Mouse (Mus musculus): ENCODE measurements around the gene Orm2. TPM values are rescaled to one million over a fixed set of nuclear protein-coding genes. Genes with fewer than 3 reads are reported as not detected.

The Orm2 gene
- not detected for total RNA-seq (2021)
- long read RNA-seq, experiment 1: 0 reads
- long read RNA-seq, experiment 2: 0 reads

DNA sequence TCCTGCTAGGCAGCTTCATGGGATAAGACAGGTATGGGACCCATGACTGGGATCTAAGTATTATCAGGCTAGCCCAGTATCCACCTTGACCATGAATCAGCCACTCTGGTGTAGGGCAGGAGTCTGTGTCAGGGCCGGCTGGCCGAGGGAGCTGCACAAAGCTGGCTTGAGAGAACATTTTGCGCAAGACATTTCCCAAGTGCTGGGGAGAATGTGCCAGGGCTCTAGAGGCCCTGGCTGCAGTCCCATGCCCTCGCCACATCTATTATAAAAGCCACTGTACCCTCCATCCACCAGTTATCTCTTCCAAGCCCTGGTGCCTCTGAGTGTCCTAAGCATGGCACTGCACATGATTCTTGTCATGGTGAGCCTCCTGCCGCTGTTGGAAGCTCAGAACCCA, at the start of gene Orm2:
Orm2 (plus strand) TSS at position 300 of the 400 bp plus-strand sequence.
- intact Hi-C loops (cut with DNase I): no loop called here
- DNase-seq (ENCODE audit: low spot score in 2 of 2): no peak

DNA sequence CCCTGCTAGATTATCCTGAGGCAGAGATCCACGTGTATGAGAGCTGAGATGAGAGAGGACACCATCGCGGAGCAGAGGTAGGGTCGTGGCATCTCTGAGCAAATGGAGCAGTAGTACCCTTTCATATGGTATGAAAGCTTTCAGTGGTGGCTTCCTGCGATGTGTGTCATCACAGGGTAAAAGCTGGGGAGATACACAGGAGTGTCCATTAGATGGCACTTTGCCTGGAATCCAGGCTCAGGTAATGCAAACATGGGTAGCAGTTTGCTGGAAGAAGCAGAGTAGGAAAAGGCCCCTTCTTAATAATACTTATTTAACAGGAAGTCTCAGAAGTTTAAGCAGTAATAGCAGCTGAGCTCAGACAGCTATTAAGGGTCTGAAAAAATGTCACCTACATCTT, 48.2 kb upstream of the Orm2 start:
- intact Hi-C loops (cut with DNase I): no loop called here
- no peak for DNase-seq (ENCODE audit: low spot score in 2 of 2)

DNA sequence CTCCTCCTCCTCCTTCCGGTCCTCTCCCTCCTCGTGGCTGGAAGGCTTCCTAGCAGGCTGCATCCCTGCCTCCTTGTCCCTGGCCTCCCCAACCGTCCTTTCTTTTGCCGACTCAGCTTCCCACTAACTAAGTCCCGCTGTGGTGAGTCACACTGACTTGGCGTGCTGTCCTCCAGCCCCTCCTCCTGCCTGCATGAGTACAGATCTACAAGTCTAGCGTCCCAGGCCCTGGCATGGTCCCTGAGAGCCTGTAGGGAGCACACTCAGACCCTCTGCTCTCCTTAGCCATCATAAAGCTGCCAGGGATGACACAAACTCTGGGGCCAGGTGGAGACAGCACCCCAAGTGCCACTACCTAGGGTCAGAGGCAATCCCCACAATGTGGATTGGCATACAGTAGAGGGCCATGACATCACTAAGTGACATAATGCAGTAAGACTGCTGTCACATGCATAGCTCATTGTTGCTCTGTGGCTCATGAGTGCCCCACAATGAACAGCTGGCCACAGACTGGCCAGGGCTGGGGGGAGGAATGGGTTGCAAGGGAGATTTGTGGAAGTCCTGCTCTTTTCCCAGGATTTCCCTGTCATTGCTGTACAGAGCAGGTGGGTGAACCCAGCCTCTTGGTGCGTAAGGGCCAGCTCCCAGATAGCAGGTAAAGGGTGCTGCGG, 46.0 kb upstream of the Orm2 start:
- peak in 1 of 2 experiments; percentile 17 for DNase-seq (ENCODE audit: low spot score in 2 of 2)
- intact Hi-C loops (cut with DNase I): loop anchor here (5.0 kb wide), 1 partner anchor 159 kb away; no protein-coding TSS in a partner anchor

DNA sequence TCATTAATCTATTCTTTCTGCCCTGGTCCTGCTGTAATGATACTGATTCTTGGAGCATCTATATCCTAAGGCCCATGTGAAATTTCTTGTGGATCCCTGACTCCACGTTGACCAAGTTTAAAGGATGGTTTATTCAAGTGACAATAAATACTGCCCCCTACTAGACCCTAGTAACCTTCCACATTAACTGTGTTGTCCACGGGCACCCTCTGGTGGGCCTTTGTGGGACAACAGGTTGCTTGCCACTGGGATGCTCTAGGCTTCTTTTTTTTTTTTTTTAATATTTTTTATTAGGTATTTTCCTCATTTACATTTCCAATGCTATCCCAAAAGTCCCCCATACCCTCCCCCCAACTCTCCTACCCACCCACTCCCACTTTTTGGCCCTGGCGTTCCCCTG, 42.7 kb upstream of the Orm2 start:
- intact Hi-C loops (cut with DNase I): loop anchor here (5.0 kb wide), 1 partner anchor 162 kb away; no protein-coding TSS in a partner anchor
- DNase-seq (ENCODE audit: low spot score in 2 of 2): peak in 1 of 2 experiments; percentile 73

DNA sequence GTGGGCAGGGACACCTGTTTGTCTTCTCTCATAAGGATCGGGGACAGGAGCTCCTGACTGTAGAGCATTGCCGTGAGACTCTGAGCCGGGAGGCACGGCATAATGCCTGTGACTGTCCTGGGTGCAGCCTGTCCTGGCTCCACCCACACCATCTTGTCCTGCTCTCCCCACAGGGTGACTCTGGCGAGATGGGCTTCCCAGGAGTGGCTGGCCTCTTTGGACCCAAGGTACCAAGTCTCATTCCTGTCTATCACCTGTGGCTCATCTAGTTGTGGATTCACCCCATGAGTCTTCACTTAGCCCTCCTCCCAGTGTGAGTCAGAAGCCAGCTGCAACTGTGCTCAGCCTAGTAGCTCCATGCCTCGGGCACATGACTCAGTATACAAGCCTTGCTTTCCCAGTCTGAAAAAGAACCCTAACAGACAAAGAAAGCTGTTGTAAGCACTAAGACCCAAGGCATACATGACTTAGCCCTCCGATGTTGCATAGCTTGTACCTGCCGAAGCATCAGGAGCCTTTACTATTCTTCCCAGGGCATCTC, 38.9 kb upstream of the Orm2 start:
- intact Hi-C loops (cut with DNase I): no loop called here
- DNase-seq (ENCODE audit: low spot score in 2 of 2): no peak

DNA sequence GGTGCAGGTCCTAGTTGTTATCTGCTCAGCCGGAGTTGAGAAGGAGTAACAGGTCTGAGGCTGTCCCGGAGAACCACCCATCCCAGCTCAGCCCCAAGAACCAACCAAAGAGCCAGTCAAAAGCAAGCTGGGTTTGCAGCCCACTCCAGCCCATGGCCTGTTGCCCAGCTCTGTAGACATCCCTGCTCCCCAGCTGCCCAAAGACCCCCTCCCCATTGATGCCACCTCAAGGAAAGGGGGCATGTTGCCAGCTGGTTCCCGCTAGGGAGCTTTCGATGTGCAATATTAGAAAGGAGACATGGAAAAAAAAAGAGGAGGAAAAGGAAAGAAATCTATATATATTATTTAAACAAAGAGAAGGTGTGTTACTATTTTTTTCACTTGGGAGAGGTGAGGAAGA, 28.8 kb upstream of the Orm2 start:
- intact Hi-C loops (cut with DNase I): no loop called here
- DNase-seq (ENCODE audit: low spot score in 2 of 2): no peak

DNA sequence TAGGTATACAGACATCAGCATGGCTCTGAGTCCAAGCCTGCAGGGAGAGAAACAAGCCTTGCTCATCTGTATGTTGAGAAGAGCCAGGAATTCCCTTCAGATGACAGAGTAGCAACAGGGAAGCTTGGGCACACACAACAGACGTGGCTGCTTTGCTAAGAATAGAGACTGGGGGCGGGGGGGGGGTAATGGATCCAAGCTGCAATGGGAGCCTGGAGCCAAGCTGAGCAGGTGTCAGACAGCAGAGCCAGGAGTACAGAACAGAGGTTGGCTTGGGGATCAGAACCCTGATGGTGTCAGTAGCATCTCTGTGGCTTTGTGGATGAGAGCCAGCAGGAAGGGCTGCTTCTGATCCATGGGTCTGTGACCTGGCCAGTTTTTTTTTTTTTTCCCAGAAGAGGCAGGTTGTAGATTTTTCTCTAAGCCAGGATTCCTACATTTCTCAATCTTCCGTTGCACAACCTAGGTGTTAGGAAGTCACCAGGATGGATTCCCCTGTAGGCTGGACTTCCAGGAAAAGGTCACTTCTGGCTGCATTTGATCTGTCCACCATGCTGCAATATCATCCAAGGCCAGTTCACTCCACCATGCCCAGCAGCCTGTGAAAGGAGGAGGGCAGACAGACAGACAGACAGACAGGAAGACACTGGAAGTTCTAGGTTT, 23.7 kb upstream of the Orm2 start:
- intact Hi-C loops (cut with DNase I): no loop called here
- DNase-seq (ENCODE audit: low spot score in 2 of 2): peak in 1 of 2 experiments; percentile 41

DNA sequence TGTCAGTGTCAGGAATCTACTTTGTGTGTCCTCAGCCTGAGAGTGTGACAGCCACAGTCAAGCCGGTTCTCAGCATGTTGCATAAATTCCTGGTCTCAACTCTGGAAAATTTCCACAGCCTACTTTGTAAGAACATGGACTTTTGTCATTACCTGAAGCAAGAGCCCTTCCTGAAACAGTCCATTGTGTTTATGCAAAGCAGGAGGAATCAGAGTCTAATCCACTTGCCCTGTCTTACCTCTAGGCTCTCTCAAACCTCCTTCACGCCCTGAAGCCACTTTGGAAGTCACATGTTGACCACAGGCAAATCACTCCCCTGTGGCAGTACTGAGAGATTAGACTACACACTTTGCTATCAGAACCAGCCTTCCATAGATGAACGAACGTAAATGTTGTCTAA, 19.8 kb upstream of the Orm2 start:
- DNase-seq (ENCODE audit: low spot score in 2 of 2): no peak
- intact Hi-C loops (cut with DNase I): no loop called here

DNA sequence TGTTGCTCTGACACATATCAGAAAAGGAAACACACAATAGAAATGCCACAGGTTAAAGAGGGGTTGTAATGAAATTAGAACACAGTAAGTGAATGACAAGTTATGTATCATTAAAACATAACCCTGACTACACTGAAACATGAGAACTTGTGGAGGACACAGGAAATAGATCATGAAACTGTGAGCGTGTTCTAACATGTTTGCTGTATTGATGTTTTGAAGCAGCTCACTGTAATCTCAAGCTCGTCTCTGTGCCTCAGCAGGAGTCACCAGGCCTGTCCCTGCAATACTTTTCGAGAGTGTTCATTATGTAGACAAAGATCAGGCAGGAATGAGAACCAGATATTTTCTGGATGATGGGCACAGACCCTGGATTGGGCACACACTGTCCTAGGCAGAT, 18.6 kb upstream of the Orm2 start:
- no peak for DNase-seq (ENCODE audit: low spot score in 2 of 2)
- intact Hi-C loops (cut with DNase I): no loop called here

DNA sequence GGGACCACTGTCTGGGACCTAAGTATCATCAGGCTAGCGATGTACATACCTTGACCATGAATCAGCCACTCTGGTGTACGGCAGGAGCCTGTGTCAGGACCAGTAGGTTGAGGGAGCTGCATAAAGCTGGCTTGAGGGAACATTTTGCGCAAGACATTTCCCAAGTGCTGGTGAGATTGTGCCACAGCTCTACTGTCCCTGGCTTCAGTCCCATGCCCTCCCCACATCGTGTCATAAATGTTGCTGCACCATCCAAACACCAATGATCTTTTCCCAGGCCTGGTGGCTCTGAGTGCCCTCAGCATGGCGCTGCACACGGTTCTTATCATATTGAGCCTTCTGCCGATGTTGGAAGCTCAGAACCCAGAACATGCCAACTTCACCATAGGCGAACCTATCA, 18.0 kb upstream of the Orm2 start, which contains the start of gene Orm1:
Orm1 (plus strand) TSS at position 266 of the 400 bp plus-strand sequence.
- intact Hi-C loops (cut with DNase I): no loop called here
- DNase-seq (ENCODE audit: low spot score in 2 of 2): no peak

DNA sequence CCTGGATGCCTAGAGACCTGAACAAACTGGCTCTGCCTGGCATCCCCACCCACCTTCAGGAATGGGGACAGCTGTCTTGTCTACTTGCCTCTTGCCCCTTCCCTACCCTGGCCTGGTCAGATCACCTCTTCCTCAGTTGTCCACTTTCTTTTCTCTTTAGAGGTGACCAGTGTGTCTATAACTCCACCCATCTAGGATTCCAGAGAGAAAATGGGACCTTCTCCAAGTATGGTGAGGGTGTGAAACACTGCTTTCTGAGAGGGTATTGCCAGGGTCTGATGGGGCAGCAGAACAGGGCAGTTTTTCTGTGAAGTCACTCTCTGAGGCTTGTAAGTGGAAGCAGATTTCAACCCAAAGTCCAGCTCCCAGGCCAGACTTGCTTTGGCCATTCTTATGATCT, 17.0 kb upstream of the Orm2 start:
- intact Hi-C loops (cut with DNase I): no loop called here

DNA sequence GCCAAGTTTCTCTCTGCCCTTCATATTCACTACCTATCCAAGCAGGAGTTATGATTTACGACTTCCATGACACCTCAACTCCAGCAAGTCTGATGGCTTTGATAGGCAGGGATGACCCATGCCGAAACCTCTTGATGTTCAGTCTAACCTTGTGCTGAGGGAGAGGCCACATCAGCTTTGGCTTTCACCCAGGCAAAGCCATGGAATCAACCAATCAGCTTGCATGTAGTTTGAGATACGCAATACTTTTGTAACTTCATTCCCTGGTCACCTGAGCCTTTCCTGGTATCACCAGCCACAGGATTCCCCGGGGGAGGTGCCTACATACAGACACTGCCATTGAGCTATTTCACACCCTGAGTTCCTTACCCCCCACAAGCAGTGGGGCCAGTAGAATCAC, 15.6 kb upstream of the Orm2 start:
- no peak for DNase-seq (ENCODE audit: low spot score in 2 of 2)
- intact Hi-C loops (cut with DNase I): no loop called here

More for the DNA sequence above, 17.0 kb upstream of the Orm2 start:
- DNase-seq (ENCODE audit: low spot score in 2 of 2): no peak

DNA sequence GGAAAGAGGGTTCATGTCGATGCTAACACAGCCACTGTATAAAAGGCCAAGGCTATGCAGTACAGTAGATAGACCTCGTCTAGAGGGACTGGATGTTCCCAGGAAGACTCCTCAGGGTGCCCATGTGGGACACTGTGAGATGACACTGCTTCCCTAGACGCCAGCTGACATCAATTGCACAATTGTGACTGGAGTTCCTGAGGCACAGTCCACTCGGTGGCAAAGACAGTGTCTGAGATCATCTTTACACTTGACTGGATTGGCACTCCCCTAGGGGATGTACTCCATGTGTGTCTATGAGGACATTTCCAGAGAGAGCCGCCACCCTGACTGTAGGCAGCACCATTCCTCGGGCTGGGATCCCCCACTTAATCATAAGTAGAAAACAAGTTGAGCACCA, 13.7 kb upstream of the Orm2 start:
- intact Hi-C loops (cut with DNase I): no loop called here

DNA sequence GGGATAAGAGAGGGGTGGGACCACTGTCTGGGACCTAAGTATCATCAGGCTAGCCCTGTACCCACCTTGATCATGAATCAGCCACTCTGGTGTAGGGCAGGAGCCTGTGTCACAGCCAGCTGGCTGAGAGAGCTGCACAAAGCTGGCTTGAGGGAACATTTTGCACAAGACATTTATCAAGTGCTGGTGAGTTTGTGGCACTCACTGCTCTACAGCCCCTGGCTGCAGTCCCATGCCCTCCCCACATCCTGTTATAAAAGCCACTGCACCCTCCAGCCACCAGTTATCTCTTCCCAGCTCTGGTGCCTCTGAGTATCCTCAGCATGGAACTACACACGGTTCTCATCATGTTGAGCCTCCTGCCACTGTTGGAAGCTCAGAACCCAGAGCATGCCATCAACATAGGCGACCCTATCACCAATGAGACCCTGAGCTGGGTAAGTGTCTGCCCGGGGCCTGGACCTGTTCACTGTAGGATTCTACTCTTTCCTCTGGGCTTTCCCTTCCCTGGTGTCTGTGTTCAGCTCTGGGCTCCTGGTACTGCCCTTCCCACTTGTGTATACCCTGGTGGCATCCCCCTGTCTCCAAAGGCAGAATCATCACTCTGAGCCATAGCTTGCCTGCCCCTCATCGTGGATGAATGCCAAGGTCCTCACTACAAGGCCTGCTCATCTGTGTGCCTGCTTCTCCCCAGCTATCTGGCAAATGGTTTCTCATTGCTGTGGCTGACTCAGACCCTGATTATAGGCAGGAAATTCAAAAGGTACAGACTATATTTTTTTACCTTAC, 6.2 kb upstream of the Orm2 start, which contains the start of gene Orm3:
Orm3 (plus strand) TSS at position 286 of the 789 bp plus-strand sequence.
- no peak for DNase-seq (ENCODE audit: low spot score in 2 of 2)
- intact Hi-C loops (cut with DNase I): no loop called here

More for the DNA sequence above, 13.7 kb upstream of the Orm2 start:
- no peak for DNase-seq (ENCODE audit: low spot score in 2 of 2)

DNA sequence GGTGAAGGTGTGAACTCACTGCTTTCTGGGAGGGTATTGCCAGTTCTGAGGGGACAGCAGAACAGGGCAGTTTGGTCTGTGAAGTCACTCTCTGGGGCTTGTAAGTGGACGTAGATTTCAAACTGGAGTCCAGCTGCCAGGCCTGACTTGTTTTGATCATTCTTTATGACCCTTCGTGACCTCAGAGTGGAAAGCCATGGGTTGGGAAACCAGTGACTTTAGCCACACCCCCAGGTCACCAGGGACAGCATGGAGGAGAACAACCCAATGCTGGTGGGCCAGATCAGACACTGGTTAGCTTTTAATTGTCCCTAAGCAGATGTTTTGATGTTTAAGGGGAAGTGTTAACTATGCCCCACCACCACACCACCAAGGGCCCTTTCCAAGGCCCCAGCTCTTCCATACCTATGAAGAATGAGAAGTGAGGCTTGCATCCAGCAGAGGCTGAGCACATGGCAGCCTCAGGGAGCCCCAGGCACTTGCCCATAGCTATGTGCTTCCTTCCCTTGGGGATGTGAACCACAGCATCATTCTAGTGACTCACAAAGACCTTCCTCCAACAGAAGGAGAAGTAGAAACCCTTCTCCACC, 5.2 kb upstream of the Orm2 start:
- DNase-seq (ENCODE audit: low spot score in 2 of 2): no peak
- intact Hi-C loops (cut with DNase I): no loop called here

DNA sequence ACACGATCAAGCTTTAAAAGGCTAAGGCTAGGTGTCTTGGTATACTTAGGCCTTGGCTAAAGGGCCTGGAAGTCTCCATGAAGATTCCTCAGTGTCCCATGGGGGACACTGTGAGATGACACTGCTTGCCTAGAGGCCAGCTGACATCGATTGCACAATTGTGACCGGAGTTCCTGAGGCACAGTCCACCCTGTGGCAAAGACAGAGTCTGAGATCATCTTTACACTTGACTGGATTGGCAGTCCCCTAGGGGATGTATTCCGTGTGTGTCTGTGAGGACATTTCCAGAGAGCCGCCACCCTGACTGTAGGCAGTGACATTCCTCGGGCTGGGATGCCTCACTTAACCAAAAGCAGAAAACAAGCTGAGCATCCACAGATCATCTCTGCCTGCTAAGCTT, 2.4 kb upstream of the Orm2 start:
- no peak for DNase-seq (ENCODE audit: low spot score in 2 of 2)
- intact Hi-C loops (cut with DNase I): no loop called here

DNA sequence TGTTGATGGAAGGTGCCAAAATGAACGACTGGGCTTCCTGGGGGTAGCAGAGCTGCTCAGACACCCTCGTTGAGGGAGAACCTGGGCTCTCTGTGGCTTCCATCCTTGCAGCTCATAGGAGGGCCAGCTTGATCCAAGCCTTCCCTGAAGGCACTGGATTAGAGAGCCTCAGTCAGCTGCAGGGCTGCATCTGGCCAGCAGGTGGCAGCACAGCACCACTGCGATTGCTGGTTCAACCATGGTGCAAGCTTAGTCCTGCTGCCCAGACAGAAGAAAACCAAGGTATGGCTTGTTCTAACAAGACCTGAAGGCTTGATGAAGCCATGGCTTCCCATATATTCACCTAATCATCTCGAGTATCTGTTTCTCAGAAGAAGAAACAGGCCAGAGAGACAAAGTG, 6.3 kb downstream of the Orm2 start:
- intact Hi-C loops (cut with DNase I): loop anchor here (1.0 to 5.0 kb wide), 3 partner anchors 41 to 1124 kb away; no protein-coding TSS in a partner anchor
- DNase-seq (ENCODE audit: low spot score in 2 of 2): peak; percentile 91 to 93

DNA sequence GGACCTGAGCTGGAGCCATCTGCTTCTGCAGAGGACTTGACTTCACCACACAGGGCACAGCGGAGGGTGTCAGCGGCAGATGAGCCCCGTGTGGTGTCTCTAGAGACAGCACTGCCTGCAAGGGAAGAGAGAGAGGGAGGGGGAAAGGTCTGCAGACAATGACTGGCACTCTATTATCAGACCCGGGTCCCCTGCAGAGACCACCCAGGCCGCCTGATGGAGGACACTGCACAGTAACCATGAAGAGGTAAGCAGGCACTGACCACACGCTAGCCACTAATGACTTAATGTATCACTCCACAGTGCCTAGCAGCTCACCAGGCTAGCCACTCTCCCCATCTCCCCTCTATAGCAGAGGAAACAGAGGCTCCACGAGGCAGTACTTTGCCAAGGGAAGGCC, 8.6 kb downstream of the Orm2 start:
- no peak for DNase-seq (ENCODE audit: low spot score in 2 of 2)
- intact Hi-C loops (cut with DNase I): no loop called here

DNA sequence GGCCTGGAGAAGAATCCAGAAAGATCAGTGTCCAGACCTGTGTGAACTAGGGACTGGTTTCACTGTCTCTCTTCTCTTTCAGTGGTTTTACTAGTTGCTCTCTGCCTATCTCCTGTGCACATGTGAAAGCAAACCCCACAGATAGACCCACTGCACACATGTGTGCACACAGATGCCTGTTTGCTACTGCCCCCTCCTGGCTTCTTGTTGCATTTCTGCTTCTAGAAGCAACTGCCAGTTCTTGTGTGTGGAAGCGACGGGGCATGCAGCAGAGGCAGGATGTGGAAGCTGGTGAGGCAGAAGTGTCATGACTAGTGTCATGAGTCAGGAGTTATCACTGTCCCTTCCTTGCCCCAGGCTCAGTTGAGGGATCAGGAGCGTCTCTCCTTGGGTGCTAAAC, 9.6 kb downstream of the Orm2 start:
- intact Hi-C loops (cut with DNase I): no loop called here
- peak; percentile 38 to 50 for DNase-seq (ENCODE audit: low spot score in 2 of 2)
